Mouse (Mus musculus): ENCODE measurements around the gene Mta3. TPM values are rescaled to one million over a fixed set of nuclear protein-coding genes. Genes with fewer than 3 reads are reported as not detected.
A peak's percentile ranks its signal among the peaks of the same experiment; 100 is the strongest.

Mta3 gene
- total and polyA plus RNA-seq, 2 experiments from 2014 or later: 35.7 to 38.9 TPM

DNA sequence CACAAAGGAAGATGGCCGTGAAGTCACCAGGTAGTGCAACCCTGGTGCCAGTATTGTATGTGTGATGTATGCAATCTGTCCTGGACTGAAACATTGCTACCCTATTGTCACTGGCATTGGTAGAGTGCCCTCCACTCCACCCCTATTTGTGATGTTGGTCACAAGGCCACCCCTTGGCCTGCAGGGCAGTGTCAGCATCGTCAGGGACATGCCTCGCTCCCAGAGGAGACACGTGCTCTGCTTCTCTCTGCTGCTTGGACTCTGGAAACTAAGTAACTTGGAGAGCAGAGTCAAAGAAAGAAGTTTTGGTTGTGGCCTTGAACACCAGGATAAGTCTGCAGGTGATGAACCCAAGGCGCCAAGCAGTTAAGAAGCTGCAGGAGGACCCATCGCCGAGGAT is 65.0 kb downstream of the Mta3 start:
- Histone ChIP-seq H3K9me3 (ENCODE audit: low read length) (no peaks in the 10 kb centered on the region), H3K4me2 (ENCODE audit: low read depth) (no peak overlapping the region), H3K36me3 (ENCODE audit: insufficient read depth) (peaks cover 5% of the 10 kb centered on the region; the same call in 1 of the 2 replicates), H3K4me1 (ENCODE audit: insufficient read depth) (0 out of 2 replicates have a peak, but pooled peaks cover 4% of the 10 kb centered on the region), H3K27ac (ENCODE audit: low read depth, low read length) (no peak overlapping the region), H3K9ac (no peak overlapping the region), H3K4me3 (ENCODE audit: low read depth, low read length) (no peak overlapping the region), H3K27me3 (ENCODE audit: insufficient read depth, low read length) (no peaks in the 10 kb centered on the region)
- 94% methylated on average over 7 of the region's 7 CpGs for WGBS
- DNase-seq (no peak), ATAC-seq (no peak)
- TF ChIP-seq CTCF (IDR thresholded peaks at IDR 0.05; ENCODE audit: low read depth): no peak

GRCm38 (mm10) chr17:83772110-83772509 is 66.1 kb downstream of the Mta3 start:
- peaks cover 5% of the 10 kb centered on the region; the same call in 1 of the 2 replicates for H3K36me3 ChIP-seq (ENCODE audit: insufficient read depth)
- 61% methylated on average over 9 of the region's 9 CpGs for WGBS
- ATAC-seq (peak; percentile 53), DNase-seq (no peak)
- no peaks in the 10 kb centered on the region for H3K9me3 ChIP-seq (ENCODE audit: low read length)
- no peaks in the 10 kb centered on the region for H3K27me3 ChIP-seq (ENCODE audit: insufficient read depth, low read length)
- peak overlapping the region; percentile 42; the same call in 1 of the 2 replicates for H3K27ac ChIP-seq (ENCODE audit: low read depth, low read length)
- no peak overlapping the region for H3K4me3 ChIP-seq (ENCODE audit: low read depth, low read length)
- H3K4me1 ChIP-seq (ENCODE audit: insufficient read depth): 0 out of 2 replicates have a peak, but pooled peaks cover 4% of the 10 kb centered on the region
- H3K4me2 ChIP-seq (ENCODE audit: low read depth): no peak overlapping the region
- TF ChIP-seq CTCF (IDR thresholded peaks at IDR 0.05; ENCODE audit: low read depth): no peak
- no peak overlapping the region for H3K9ac ChIP-seq

GRCm38 (mm10) chr17:83772711-83773110 is 66.7 kb downstream of the Mta3 start:
- 32% methylated on average over 8 of the region's 8 CpGs for WGBS
- peak overlapping the region; percentile 31; the same call in 1 of the 2 replicates for H3K27ac ChIP-seq (ENCODE audit: low read depth, low read length)
- no peak overlapping the region for H3K9ac ChIP-seq
- no peaks in the 10 kb centered on the region for H3K27me3 ChIP-seq (ENCODE audit: insufficient read depth, low read length)
- H3K4me1 ChIP-seq (ENCODE audit: insufficient read depth): 0 out of 2 replicates have a peak, but pooled peaks cover 4% of the 10 kb centered on the region
- DNase-seq (peak; percentile 76), ATAC-seq (peak; percentile 92)
- H3K9me3 ChIP-seq (ENCODE audit: low read length): no peaks in the 10 kb centered on the region
- no peak overlapping the region for H3K4me2 ChIP-seq (ENCODE audit: low read depth)
- no peak overlapping the region for H3K4me3 ChIP-seq (ENCODE audit: low read depth, low read length)
- H3K36me3 ChIP-seq (ENCODE audit: insufficient read depth): peaks cover 5% of the 10 kb centered on the region; the same call in 1 of the 2 replicates
- peak; percentile 65 for TF ChIP-seq CTCF (IDR thresholded peaks at IDR 0.05; ENCODE audit: low read depth)

- H3K4me3 ChIP-seq (ENCODE audit: low read depth, low read length): no peak overlapping the region
- no peaks in the 10 kb centered on the region for H3K9me3 ChIP-seq (ENCODE audit: low read length)
- H3K36me3 ChIP-seq (ENCODE audit: insufficient read depth): no peaks in the 10 kb centered on the region
- ATAC-seq: no peak
- no peak overlapping the region for H3K27ac ChIP-seq (ENCODE audit: low read depth, low read length)
- no peak for TF ChIP-seq CTCF (IDR thresholded peaks at IDR 0.05; ENCODE audit: low read depth)
- no peak overlapping the region for H3K4me2 ChIP-seq (ENCODE audit: low read depth)
- DNase-seq: no peak
- 97% methylated on average over 7 of the region's 7 CpGs for WGBS
- no peaks in the 10 kb centered on the region for H3K27me3 ChIP-seq (ENCODE audit: insufficient read depth, low read length)
- 0 out of 2 replicates have a peak, but pooled peaks cover 4% of the 10 kb centered on the region for H3K4me1 ChIP-seq (ENCODE audit: insufficient read depth)
- no peak overlapping the region for H3K9ac ChIP-seq
These were observed 71.0 kb downstream of the Mta3 start for GRCm38 (mm10) chr17:83776965-83777364.

- H3K4me3 ChIP-seq (ENCODE audit: low read depth, low read length): no peak overlapping the region
- no peaks in the 10 kb centered on the region for H3K27me3 ChIP-seq (ENCODE audit: insufficient read depth, low read length)
- no peak for ATAC-seq
- DNase-seq: no peak
- 72% methylated on average over 9 of the region's 9 CpGs for WGBS
- H3K4me2 ChIP-seq (ENCODE audit: low read depth): no peak overlapping the region
- TF ChIP-seq CTCF (IDR thresholded peaks at IDR 0.05; ENCODE audit: low read depth): no peak
- no peaks in the 10 kb centered on the region for H3K36me3 ChIP-seq (ENCODE audit: insufficient read depth)
- H3K4me1 ChIP-seq (ENCODE audit: insufficient read depth): 0 out of 2 replicates have a peak, but pooled peaks cover 4% of the 10 kb centered on the region
- H3K27ac ChIP-seq (ENCODE audit: low read depth, low read length): no peak overlapping the region
- no peak overlapping the region for H3K9ac ChIP-seq
- no peaks in the 10 kb centered on the region for H3K9me3 ChIP-seq (ENCODE audit: low read length)
These were observed 71.6 kb downstream of the Mta3 start for GRCm38 (mm10) chr17:83777462-83778051.

DNA sequence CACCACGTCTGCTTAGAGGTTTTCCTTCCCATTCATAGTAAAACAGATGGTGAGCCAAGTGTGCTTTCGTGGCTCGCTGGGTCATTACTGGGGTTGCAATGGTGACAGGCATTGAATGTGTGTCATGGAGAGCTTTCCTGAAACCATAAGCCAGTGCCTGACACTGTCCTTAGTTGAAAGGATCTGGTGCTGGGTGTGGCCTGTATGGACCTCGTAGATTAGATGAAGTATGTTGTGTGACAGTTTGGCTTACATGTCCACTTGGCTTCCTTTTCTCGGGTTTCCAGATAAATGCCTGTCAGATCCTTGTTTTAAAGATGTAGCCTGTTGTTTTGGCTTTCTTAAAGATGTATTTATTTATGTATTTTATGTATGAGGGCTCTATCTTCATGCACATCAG is 74.3 kb downstream of the Mta3 start:
- H3K36me3 ChIP-seq (ENCODE audit: insufficient read depth): no peaks in the 10 kb centered on the region
- no peak overlapping the region for H3K4me3 ChIP-seq (ENCODE audit: low read depth, low read length)
- H3K4me1 ChIP-seq (ENCODE audit: insufficient read depth): peaks cover 6% of the 10 kb centered on the region; the same call in 1 of the 2 replicates
- no peaks in the 10 kb centered on the region for H3K27me3 ChIP-seq (ENCODE audit: insufficient read depth, low read length)
- WGBS: 59% methylated on average over 5 of the region's 5 CpGs
- no peak for TF ChIP-seq CTCF (IDR thresholded peaks at IDR 0.05; ENCODE audit: low read depth)
- H3K9me3 ChIP-seq (ENCODE audit: low read length): no peaks in the 10 kb centered on the region
- ATAC-seq (no peak), DNase-seq (no peak)
- no peak overlapping the region for H3K27ac ChIP-seq (ENCODE audit: low read depth, low read length)
- H3K9ac ChIP-seq: no peak overlapping the region
- H3K4me2 ChIP-seq (ENCODE audit: low read depth): no peak overlapping the region

- DNase-seq: peak; percentile 78
- Histone ChIP-seq H3K27me3 (ENCODE audit: insufficient read depth, low read length) (no peaks in the 10 kb centered on the region), H3K36me3 (ENCODE audit: insufficient read depth) (no peaks in the 10 kb centered on the region), H3K9ac (no peak overlapping the region), H3K4me2 (ENCODE audit: low read depth) (no peak overlapping the region), H3K4me1 (ENCODE audit: insufficient read depth) (peaks cover 6% of the 10 kb centered on the region; the same call in 1 of the 2 replicates), H3K4me3 (ENCODE audit: low read depth, low read length) (no peak overlapping the region), H3K9me3 (ENCODE audit: low read length) (no peaks in the 10 kb centered on the region), H3K27ac (ENCODE audit: low read depth, low read length) (peak overlapping the region; percentile 62)
- 16% methylated on average over 5 of the region's 5 CpGs for WGBS
- TF ChIP-seq CTCF (IDR thresholded peaks at IDR 0.05; ENCODE audit: low read depth): no peak
- peak; percentile 94 for ATAC-seq
These were observed 76.8 kb downstream of the Mta3 start for GRCm38 (mm10) chr17:83782740-83783139.
